Mouse (Mus musculus): ENCODE results near the gene Prl8a1. TPM values are rescaled to one million over a fixed set of nuclear protein-coding genes. Genes with fewer than 3 reads are reported as not detected.

The Prl8a1 gene
- not detected in 2 replicates for polyA plus RNA-seq (2012; rRNA removed)

GRCm38 (mm10) chr13:27582071-27582470 lies at the start of gene Prl8a1:
TSS of gene Prl8a1 (minus strand) at chr13:27582171.

GRCm38 (mm10) chr13:27610482-27610881 lies 28.5 kb upstream of the Prl8a1 start, which contains the start of gene Prl7b1:
TSS of gene Prl7b1 (minus strand) at chr13:27610582.

DNA sequence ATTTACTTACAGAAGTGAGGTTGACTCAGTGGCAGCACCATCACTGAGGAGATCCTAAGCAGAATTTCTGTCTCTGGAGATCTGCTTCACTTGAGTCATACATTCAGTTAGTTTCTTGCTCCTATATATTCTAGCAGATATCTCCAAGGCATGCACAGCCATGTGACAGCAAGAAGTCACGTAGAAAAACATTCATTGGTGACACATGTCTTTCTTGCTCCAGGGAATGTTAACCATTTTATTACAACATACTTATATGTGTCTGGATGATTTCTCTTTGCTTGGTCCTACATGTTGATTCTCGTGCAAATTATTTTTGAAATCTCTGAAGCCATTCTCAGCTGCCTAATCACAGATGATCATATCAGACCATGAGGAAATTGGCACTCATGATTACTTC lies 17.5 kb downstream of the Prl8a1 start, which contains the start of gene Prl8a9:
TSS of gene Prl8a9 (minus strand) at position 101 of the 400 bp plus-strand sequence.

Other genes with a start within 250 kb of the Prl8a1 start
- not detected in 2 replicates for gene Prl8a2, start 236.5 kb downstream of the Prl8a1 start, polyA plus RNA-seq (2012; rRNA removed)
- gene Prl2b1, start 191.3 kb downstream of the Prl8a1 start, polyA plus RNA-seq (2012; rRNA removed): not detected in 2 replicates
- gene Prl8a6, start 143.5 kb downstream of the Prl8a1 start, polyA plus RNA-seq (2012; rRNA removed): not detected in 2 replicates
- not detected in 2 replicates for gene Prl8a8, start 69.0 kb downstream of the Prl8a1 start, polyA plus RNA-seq (2012; rRNA removed)
- not detected in 2 replicates for gene Prl8a9, start 17.6 kb downstream of the Prl8a1 start, polyA plus RNA-seq (2012; rRNA removed)
- gene Prl7b1, start 28.4 kb upstream of the Prl8a1 start, polyA plus RNA-seq (2012; rRNA removed): not detected in 2 replicates
- gene Prl7a1, start 60.3 kb upstream of the Prl8a1 start, polyA plus RNA-seq (2012; rRNA removed): not detected in 2 replicates
- not detected in 2 replicates for gene Prl7a2, start 85.9 kb upstream of the Prl8a1 start, polyA plus RNA-seq (2012; rRNA removed)
- gene Prl7d1, start 134.6 kb upstream of the Prl8a1 start, polyA plus RNA-seq (2012; rRNA removed): not detected in 2 replicates
- gene Prl7c1, start 198.6 kb upstream of the Prl8a1 start, polyA plus RNA-seq (2012; rRNA removed): not detected in 2 replicates
- not detected in 2 replicates for gene Prl2a1, start 219.5 kb upstream of the Prl8a1 start, polyA plus RNA-seq (2012; rRNA removed)